Mouse (Mus musculus) CH12.LX (cell line): ENCODE results near the gene Ugt1a8. TPM values are rescaled to one million over a fixed set of nuclear protein-coding genes. Genes with fewer than 3 reads are reported as not detected.

Experiments used
- DNase-seq: peaks from one replicate; pipeline ENCODE4 v3.0.0-alpha.2; 2013; ENCODE audit errors: extremely low read depth
- H3K27ac ChIP-seq: 2 replicates; pipeline ENCODE4 v1.5.1; 2012; ENCODE audit warnings: low read depth, mild to moderate bottlenecking, control low read depth, moderate library complexity; ENCODE audit not compliant: insufficient read depth
- H3K27me3 ChIP-seq: replicated peaks from 2 replicates; pipeline ENCODE3; 2012; ENCODE audit warnings: inconsistent platforms
- H3K36me3 ChIP-seq, 2 experiments: replicated peaks in 1 of 2; 2 replicates each; pipeline versions ENCODE3 to v1.6.1; 2012; ENCODE audit warnings: inconsistent platforms in 1 of 2, low read length in 1 of 2, mild to moderate bottlenecking in 1 of 2, mixed read lengths in 1 of 2, moderate library complexity in 1 of 2; ENCODE audit not compliant: control insufficient read depth in 1 of 2, insufficient read depth in 1 of 2
- H3K4me1 ChIP-seq, 2 experiments: 2 replicates each; pipeline ENCODE4 v1.6.1; 2012; ENCODE audit warnings: inconsistent platforms in 1 of 2, moderate library complexity in 1 of 2; ENCODE audit not compliant: insufficient read depth in 2 of 2, control insufficient read depth in 1 of 2
- H3K4me2 ChIP-seq: 2 replicates; pipeline ENCODE4 v1.6.1; 2012; ENCODE audit warnings: low read depth, mild to moderate bottlenecking, control low read depth; ENCODE audit not compliant: poor library complexity, insufficient read depth, severe bottlenecking
- H3K4me3 ChIP-seq, 3 experiments: fragments of 150-350 bp in 1 of 3; sonication (generic) in 1 of 3; replicated peaks in 1 of 3; 2 replicates each; pipeline versions ENCODE3 to v1.5.1; 2011 to 2012; ENCODE audit warnings: low read depth in 2 of 3, low read length in 2 of 3, mild to moderate bottlenecking in 2 of 3, moderate library complexity in 2 of 3, control low read depth in 1 of 3, improper control_type of control experiment in 1 of 3, inconsistent platforms in 1 of 3, mixed read lengths in 1 of 3; ENCODE audit not compliant: poor library complexity in 1 of 3
- H3K79me2 ChIP-seq: replicated peaks from 2 replicates; pipeline ENCODE4 v1.6.1; 2012; ENCODE audit warnings: mild to moderate bottlenecking, moderate library complexity; ENCODE audit not compliant: control insufficient read depth, poor library complexity, insufficient read depth, severe bottlenecking; ENCODE audit errors: extremely low read depth
- H3K9ac ChIP-seq: 2 replicates; pipeline ENCODE4 v1.6.1; 2012; ENCODE audit warnings: low read depth, mild to moderate bottlenecking, control low read depth, moderate library complexity; ENCODE audit not compliant: insufficient read depth
- H3K9me3 ChIP-seq: replicated peaks from 2 replicates; pipeline ENCODE3; 2012; ENCODE audit warnings: low read length, inconsistent platforms, mixed read lengths
- CHD1 ChIP-seq: IDR thresholded peaks from 2 replicates; pipeline ENCODE4 v1.6.1; 2012; ENCODE audit warnings: low read depth, low read length, improper control_type of control experiment, inconsistent platforms
- CHD2 ChIP-seq: IDR thresholded peaks from 2 replicates; pipeline ENCODE4 v1.6.1; 2011; ENCODE audit warnings: low read length, improper control_type of control experiment
- E2F4 ChIP-seq: IDR thresholded peaks from 2 replicates; pipeline ENCODE4 v1.6.1; 2011; ENCODE audit warnings: low read depth, low read length, improper control_type of control experiment; ENCODE audit not compliant: insufficient replicate concordance
- ELF1 ChIP-seq: IDR thresholded peaks from 2 replicates; pipeline ENCODE4 v1.6.1; 2014; ENCODE audit warnings: low read depth, mild to moderate bottlenecking, inconsistent platforms, low read length, improper control_type of control experiment
- EP300 ChIP-seq: IDR thresholded peaks from 2 replicates; pipeline ENCODE4 v1.6.1; 2011; ENCODE audit warnings: low read length, improper control_type of control experiment
- ETS1 ChIP-seq: conservative IDR thresholded peaks from 2 replicates; pipeline ENCODE4 v1.6.1; 2012; ENCODE audit warnings: low read depth, mild to moderate bottlenecking, inconsistent platforms, low read length, improper control_type of control experiment, moderate library complexity
- GABPA ChIP-seq: IDR thresholded peaks from 2 replicates; pipeline ENCODE4 v1.6.1; 2012; ENCODE audit warnings: low read depth, low read length, improper control_type of control experiment, inconsistent platforms; ENCODE audit not compliant: insufficient replicate concordance
- IRF4 ChIP-seq: IDR thresholded peaks from 2 replicates; pipeline ENCODE4 v1.6.1; 2014; ENCODE audit warnings: low read depth, mild to moderate bottlenecking, inconsistent platforms, low read length, improper control_type of control experiment
- MAFK ChIP-seq: IDR thresholded peaks from 2 replicates; pipeline ENCODE4 v1.6.1; 2011; ENCODE audit warnings: low read length, improper control_type of control experiment; ENCODE audit not compliant: insufficient replicate concordance
- MXI1 ChIP-seq: IDR thresholded peaks from 2 replicates; pipeline ENCODE4 v1.6.1; 2011; ENCODE audit warnings: mild to moderate bottlenecking, low read depth, low read length, improper control_type of control experiment
- PAX5 ChIP-seq: IDR thresholded peaks from 2 replicates; pipeline ENCODE4 v1.6.1; 2012; ENCODE audit warnings: low read length, inconsistent platforms, mixed read lengths
- POLR2A ChIP-seq: IDR thresholded peaks from 2 replicates; pipeline ENCODE4 v1.6.1; 2011; ENCODE audit warnings: low read depth, mild to moderate bottlenecking, improper control_type of control experiment, low read length
- RCOR1 ChIP-seq: conservative IDR thresholded peaks from 2 replicates; pipeline ENCODE4 v1.6.1; 2012; ENCODE audit warnings: low read depth, mild to moderate bottlenecking, inconsistent platforms, low read length, improper control_type of control experiment
- USF1 ChIP-seq: IDR thresholded peaks from 2 replicates; pipeline ENCODE4 v1.6.1; 2014; ENCODE audit warnings: low read depth, mild to moderate bottlenecking, inconsistent platforms, low read length, improper control_type of control experiment
- ZMIZ1 ChIP-seq: IDR thresholded peaks from 2 replicates; pipeline ENCODE4 v1.6.1; 2012; ENCODE audit warnings: low read depth, mild to moderate bottlenecking, inconsistent platforms, low read length, improper control_type of control experiment
- dilution Hi-C: fragments of 300-500 bp; cut with MboI; formaldehyde crosslinking; loops from 2 replicates; pipeline ENCODE4 v1.14.3; 2020; ENCODE audit warnings: low sequenced_read_pairs; ENCODE audit not compliant: extremely low pct_unique_long_range_greater_than_20kb, extremely low pct_ligation_motif_present
- in situ Hi-C: fragments of 300-500 bp; cut with MboI; formaldehyde crosslinking; loops from 3 replicates; pipeline ENCODE4 v1.14.3; 2019; ENCODE audit warnings: low sequenced_read_pairs, low pct_ligation_motif_present, low pct_unique_long_range_greater_than_20kb, mixed read lengths
- polyA plus RNA-seq: library from polyadenylated mRNA; unstranded; fragments of >175 nt; gene quantifications from 2 replicates; pipeline ENCODE4 v1.2.1, GENCODE M21; 2012; ENCODE audit warnings: low read depth; ENCODE audit not compliant: insufficient read length
- total RNA-seq, 2 experiments: library from RNA; depleted of rRNA; stranded (reverse); fragments of 300-350 nt in 1 of 2; fragments of >200 nt in 1 of 2; gene quantifications; 2 replicates each; pipeline ENCODE4 v1.2.3; 2012 to 2014

Gene Ugt1a8
- total and polyA plus RNA-seq, 3 experiments, result not detected

- Histone ChIP-seq H3K4me3 (no peak overlapping the region), H3K9me3 (peaks cover 10% of the 10 kb centered on the region), H3K27me3 (no peaks in the 10 kb centered on the region), H3K4me2 (no peak overlapping the region), H3K27ac (no peak overlapping the region), H3K79me2 (no peaks in the 10 kb centered on the region), H3K36me3 (no peaks in the 10 kb centered on the region), H3K4me1 (no peaks in the 10 kb centered on the region), H3K9ac (no peak overlapping the region)
- in situ Hi-C loops (no loop called here), dilution Hi-C loops (no loop called here)
- DNase-seq, result no peak
- TF ChIP-seq IRF4 (no peak), USF1 (no peak), MXI1 (no peak), E2F4 (no peak), ELF1 (no peak)
Observed at GRCm38 (mm10) chr1:88179657-88180056, 92.0 kb downstream of the Ugt1a8 start.

GRCm38 (mm10) chr1:88186325-88186935 is 98.8 kb downstream of the Ugt1a8 start:
- dilution Hi-C loops, result no loop called here
- H3K9me3 ChIP-seq, result no peaks in the 10 kb centered on the region
- H3K4me1 ChIP-seq, result no peaks in the 10 kb centered on the region
- DNase-seq, result no peak
- H3K27ac ChIP-seq, result no peak overlapping the region
- no peaks in the 10 kb centered on the region for H3K79me2 ChIP-seq
- no peak overlapping the region for H3K9ac ChIP-seq
- no peaks in the 10 kb centered on the region for H3K36me3 ChIP-seq
- no peak overlapping the region for H3K4me2 ChIP-seq
- H3K4me3 ChIP-seq, result no peak overlapping the region
- H3K27me3 ChIP-seq, result no peaks in the 10 kb centered on the region
- in situ Hi-C loops, result no loop called here
- TF ChIP-seq EP300, result no peak
- TF ChIP-seq ELF1, result no peak
- TF ChIP-seq ETS1, result no peak
- TF ChIP-seq PAX5, result no peak
- no peak for TF ChIP-seq MAFK
- no peak for TF ChIP-seq RCOR1
- TF ChIP-seq CHD1, result no peak
- TF ChIP-seq MXI1, result no peak
- no peak for TF ChIP-seq CHD2
- no peak for TF ChIP-seq ZMIZ1
- TF ChIP-seq POLR2A, result no peak
- no peak for TF ChIP-seq GABPA
- TF ChIP-seq E2F4, result no peak
- no peak for TF ChIP-seq USF1
